Mouse (Mus musculus): ENCODE results near the gene Tfap2e. TPM values are rescaled to one million over a fixed set of nuclear protein-coding genes. Genes with fewer than 3 reads are reported as not detected.

Tfap2e gene
- total and polyA plus RNA-seq, 2 experiments = not detected

GRCm38 (mm10) chr4:126779148-126779581 lies 43.1 kb upstream of the Tfap2e start:
- Histone ChIP-seq H3K27ac (replicated peaks; ENCODE audit: insufficient read depth, low read depth, low read length) (no peak overlapping the region), H3K4me3 (ENCODE audit: insufficient read depth, low read depth, low read length) (no peak overlapping the region), H3K4me1 (ENCODE audit: control insufficient read depth, insufficient read depth, low read length) (no peaks in the 10 kb centered on the region), H3K27me3 (ENCODE audit: control insufficient read depth, insufficient read depth, low read length) (no peaks in the 10 kb centered on the region), H3K79me2 (ENCODE audit: control insufficient read depth, insufficient read depth, low read length) (peaks cover 4% of the 10 kb centered on the region; the same call in 1 of the 2 replicates), H3K9ac (ENCODE audit: low read depth, low read length) (no peak overlapping the region), H3K36me3 (ENCODE audit: control insufficient read depth, insufficient read depth, low read length) (peaks cover 2% of the 10 kb centered on the region; the same call in 1 of the 2 replicates)
- WGBS = 89% methylated on average over 8 of the region's 8 CpGs
- no peak for DNase-seq (ENCODE audit: extremely low read depth, low read depth, low spot score)
- no peak for TF ChIP-seq CTCF (IDR thresholded peaks at IDR 0.05; ENCODE audit: low read depth, low read length)
- no peak for TF ChIP-seq POLR2A (IDR thresholded peaks at IDR 0.05; ENCODE audit: extremely low read depth, insufficient read depth, low read length)

GRCm38 (mm10) chr4:126775182-126775581 lies 39.1 kb upstream of the Tfap2e start:
- Histone ChIP-seq H3K36me3 (ENCODE audit: control insufficient read depth, insufficient read depth, low read length) (peaks cover 2% of the 10 kb centered on the region; the same call in 1 of the 2 replicates), H3K79me2 (ENCODE audit: control insufficient read depth, insufficient read depth, low read length) (peaks cover 5% of the 10 kb centered on the region; the same call in 1 of the 2 replicates), H3K27me3 (ENCODE audit: control insufficient read depth, insufficient read depth, low read length) (no peaks in the 10 kb centered on the region), H3K27ac (replicated peaks; ENCODE audit: insufficient read depth, low read depth, low read length) (no peak overlapping the region), H3K4me3 (ENCODE audit: insufficient read depth, low read depth, low read length) (no peak overlapping the region), H3K9ac (ENCODE audit: low read depth, low read length) (no peak overlapping the region), H3K4me1 (ENCODE audit: control insufficient read depth, insufficient read depth, low read length) (no peaks in the 10 kb centered on the region)
- TF ChIP-seq CTCF (IDR thresholded peaks at IDR 0.05; ENCODE audit: low read depth, low read length) (no peak), POLR2A (IDR thresholded peaks at IDR 0.05; ENCODE audit: extremely low read depth, insufficient read depth, low read length) (no peak)
- 29% methylated on average over 1 of the region's 1 CpGs for WGBS
- no peak for DNase-seq (ENCODE audit: extremely low read depth, low read depth, low spot score)

- Histone ChIP-seq H3K4me3 (ENCODE audit: insufficient read depth, low read depth, low read length) (no peak overlapping the region), H3K27ac (replicated peaks; ENCODE audit: insufficient read depth, low read depth, low read length) (no peak overlapping the region), H3K27me3 (ENCODE audit: control insufficient read depth, insufficient read depth, low read length) (no peaks in the 10 kb centered on the region), H3K79me2 (ENCODE audit: control insufficient read depth, insufficient read depth, low read length) (peaks cover 9% of the 10 kb centered on the region; the same call in 1 of the 2 replicates), H3K9ac (ENCODE audit: low read depth, low read length) (no peak overlapping the region), H3K4me1 (ENCODE audit: control insufficient read depth, insufficient read depth, low read length) (no peaks in the 10 kb centered on the region), H3K36me3 (ENCODE audit: control insufficient read depth, insufficient read depth, low read length) (peaks cover 2% of the 10 kb centered on the region; the same call in 1 of the 2 replicates)
- TF ChIP-seq POLR2A (IDR thresholded peaks at IDR 0.05; ENCODE audit: extremely low read depth, insufficient read depth, low read length) (no peak), CTCF (IDR thresholded peaks at IDR 0.05; ENCODE audit: low read depth, low read length) (no peak)
- 90% methylated on average over 6 of the region's 6 CpGs for WGBS
- no peak for DNase-seq (ENCODE audit: extremely low read depth, low read depth, low spot score)
Measured at GRCm38 (mm10) chr4:126773871-126774270, 37.8 kb upstream of the Tfap2e start.

- no peak overlapping the region for H3K9ac ChIP-seq (ENCODE audit: low read depth, low read length)
- no peaks in the 10 kb centered on the region for H3K27me3 ChIP-seq (ENCODE audit: control insufficient read depth, insufficient read depth, low read length)
- TF ChIP-seq POLR2A (IDR thresholded peaks at IDR 0.05; ENCODE audit: extremely low read depth, insufficient read depth, low read length) (no peak), CTCF (IDR thresholded peaks at IDR 0.05; ENCODE audit: low read depth, low read length) (no peak)
- DNase-seq (ENCODE audit: extremely low read depth, low read depth, low spot score) = no peak
- peaks cover 2% of the 10 kb centered on the region; the same call in 1 of the 2 replicates for H3K36me3 ChIP-seq (ENCODE audit: control insufficient read depth, insufficient read depth, low read length)
- H3K79me2 ChIP-seq (ENCODE audit: control insufficient read depth, insufficient read depth, low read length) = peaks cover 5% of the 10 kb centered on the region; the same call in 1 of the 2 replicates
- H3K4me1 ChIP-seq (ENCODE audit: control insufficient read depth, insufficient read depth, low read length) = no peaks in the 10 kb centered on the region
- H3K4me3 ChIP-seq (ENCODE audit: insufficient read depth, low read depth, low read length) = no peak overlapping the region
- WGBS = 92% methylated on average over 4 of the region's 4 CpGs
- no peak overlapping the region for H3K27ac ChIP-seq (replicated peaks; ENCODE audit: insufficient read depth, low read depth, low read length)
Measured at GRCm38 (mm10) chr4:126770831-126771230, 34.8 kb upstream of the Tfap2e start.

GRCm38 (mm10) chr4:126769800-126770563 lies 33.9 kb upstream of the Tfap2e start:
- no peaks in the 10 kb centered on the region for H3K4me1 ChIP-seq (ENCODE audit: control insufficient read depth, insufficient read depth, low read length)
- H3K36me3 ChIP-seq (ENCODE audit: control insufficient read depth, insufficient read depth, low read length) = peaks cover 2% of the 10 kb centered on the region; the same call in 1 of the 2 replicates
- WGBS = 89% methylated on average over 9 of the region's 9 CpGs
- no peaks in the 10 kb centered on the region for H3K27me3 ChIP-seq (ENCODE audit: control insufficient read depth, insufficient read depth, low read length)
- TF ChIP-seq POLR2A (IDR thresholded peaks at IDR 0.05; ENCODE audit: extremely low read depth, insufficient read depth, low read length) (no peak), CTCF (IDR thresholded peaks at IDR 0.05; ENCODE audit: low read depth, low read length) (no peak)
- no peak overlapping the region for H3K27ac ChIP-seq (replicated peaks; ENCODE audit: insufficient read depth, low read depth, low read length)
- DNase-seq (ENCODE audit: extremely low read depth, low read depth, low spot score) = no peak
- no peak overlapping the region for H3K4me3 ChIP-seq (ENCODE audit: insufficient read depth, low read depth, low read length)
- H3K79me2 ChIP-seq (ENCODE audit: control insufficient read depth, insufficient read depth, low read length) = peaks cover 5% of the 10 kb centered on the region; the same call in 1 of the 2 replicates
- no peak overlapping the region for H3K9ac ChIP-seq (ENCODE audit: low read depth, low read length)

- Histone ChIP-seq H3K4me1 (ENCODE audit: control insufficient read depth, insufficient read depth, low read length) (peaks cover 15% of the 10 kb centered on the region), H3K9ac (ENCODE audit: low read depth, low read length) (no peak overlapping the region), H3K36me3 (ENCODE audit: control insufficient read depth, insufficient read depth, low read length) (peaks cover 12% of the 10 kb centered on the region), H3K79me2 (ENCODE audit: control insufficient read depth, insufficient read depth, low read length) (no peaks in the 10 kb centered on the region; the same call in 1 of the 2 replicates), H3K4me3 (ENCODE audit: insufficient read depth, low read depth, low read length) (no peak overlapping the region), H3K27me3 (ENCODE audit: control insufficient read depth, insufficient read depth, low read length) (no peaks in the 10 kb centered on the region), H3K27ac (replicated peaks; ENCODE audit: insufficient read depth, low read depth, low read length) (peak overlapping the region; percentile 73)
- TF ChIP-seq CTCF (IDR thresholded peaks at IDR 0.05; ENCODE audit: low read depth, low read length) (no peak), POLR2A (IDR thresholded peaks at IDR 0.05; ENCODE audit: extremely low read depth, insufficient read depth, low read length) (no peak)
- WGBS = 51% methylated on average over 2 of the region's 2 CpGs
- peak; percentile 66 for DNase-seq (ENCODE audit: extremely low read depth, low read depth, low spot score)
Measured at GRCm38 (mm10) chr4:126763483-126763882, 27.4 kb upstream of the Tfap2e start.

Measured in liver, adult 2 months (tissue).